Mouse (Mus musculus) cerebellum, adult 2 months (tissue): ENCODE data around the gene Mterf1b.
"Not testable (repeated sequence)": the region's sequence is repeated elsewhere in the genome, so short reads cannot be mapped to it uniquely, and the experiment has no call there.

Experiments used
- CTCF ChIP-seq: fragments of 200-500 bp; IDR thresholded peaks from 2 replicates; pipeline ENCODE4 v1.5.1; 2011; ENCODE audit warnings: low read depth, mild to moderate bottlenecking, control low read depth, low read length, moderate library complexity, borderline replicate concordance; ENCODE audit not compliant: insufficient read depth
- POLR2A ChIP-seq: fragments of 200-500 bp; IDR thresholded peaks from 2 replicates; pipeline ENCODE4 v1.6.1; 2011; ENCODE audit warnings: low read length, control low read depth, borderline replicate concordance; ENCODE audit not compliant: insufficient read depth

DNA sequence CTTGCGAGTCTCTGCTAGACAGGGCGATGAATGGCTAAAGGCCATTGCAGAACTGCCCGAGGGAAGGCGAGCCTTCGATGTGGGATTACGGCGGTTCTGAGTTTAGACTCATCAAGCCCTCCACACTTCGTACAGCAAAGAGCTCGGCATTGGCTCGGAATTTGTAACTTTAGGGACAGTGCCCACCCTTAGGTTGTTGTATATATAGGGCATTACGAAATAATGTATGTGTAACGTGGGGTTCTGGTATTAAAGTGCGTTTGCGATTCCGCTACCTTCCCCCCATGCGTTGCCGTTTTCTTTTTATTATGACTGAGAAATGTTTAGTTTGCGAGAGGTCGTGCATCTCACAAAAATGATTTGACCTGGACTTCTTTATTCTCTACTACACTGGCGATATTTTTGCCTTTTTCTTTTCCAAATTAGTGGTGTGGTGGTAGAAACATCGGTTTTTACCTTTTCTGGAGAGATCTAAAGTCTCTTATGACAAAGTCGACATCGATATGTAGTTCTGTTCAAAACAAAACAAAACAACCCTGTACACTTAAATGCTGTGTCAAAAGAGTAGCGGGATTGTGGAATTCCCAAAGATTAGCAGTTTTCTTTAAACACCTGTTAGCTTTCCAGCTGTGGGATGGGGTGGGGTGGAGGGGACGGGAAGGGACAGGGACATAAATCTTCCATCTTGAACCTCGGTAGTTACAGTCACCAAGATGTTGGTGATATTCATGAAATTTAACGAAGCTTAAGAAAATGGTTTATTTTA lies 497 bp downstream of the Mterf1b start:
- not testable (repeated sequence) for TF ChIP-seq CTCF, POLR2A
